Comparison of ENCODE assay signal across 8 mouse cellular contexts in genomic region chr1:75180741-75181140, GRCm38 (mm10). TPM values are rescaled to one million over a fixed set of nuclear protein-coding genes. Genes with fewer than 3 reads are reported as not detected.
A peak's percentile ranks its signal among the peaks of the same experiment; 100 is the strongest.
DNase-seq lines count a peak whose midpoint lies in the region; ATAC-seq and TF ChIP-seq lines count a peak whose summit lies in the region.

No protein-coding gene starts in this region.

- no peak for TF ChIP-seq CTCF in kidney, postnatal 0 days (IDR thresholded peaks at IDR 0.05; ENCODE audit: low read depth)

- no peak for DNase-seq in kidney, postnatal 0 days (ENCODE audit: low spot score)
- DNase-seq in kidney, adult 18-20 months, result no peak
- DNase-seq in forebrain, embryonic 11.5 days (ENCODE audit: low spot score), result no peak
- DNase-seq in right cerebral cortex, postnatal 4 days, result no peak
- no peak for DNase-seq in gastrocnemius, postnatal 36 days
- DNase-seq in kidney, postnatal 14 days, result no peak

- H3K9me3 ChIP-seq in kidney, postnatal 0 days (replicated peaks; ENCODE audit: low read length), result no peaks in the 10 kb centered on the region
- no peaks in the 10 kb centered on the region for H3K9me3 ChIP-seq in forebrain, embryonic 11.5 days (ENCODE audit: control insufficient read depth, low read length)
- no peaks in the 10 kb centered on the region for H3K9me3 ChIP-seq in limb, embryonic 12.5 days
- H3K9me3 ChIP-seq in neural tube, embryonic 13.5 days, result no peaks in the 10 kb centered on the region

- peak overlapping the region; percentile 37; the same call in 1 of the 2 replicates for H3K9ac ChIP-seq in kidney, postnatal 0 days (ENCODE audit: low read depth, low read length)
- peak overlapping the region; percentile 12; the same call in 1 of the 2 replicates for H3K9ac ChIP-seq in forebrain, embryonic 11.5 days (ENCODE audit: low read length)
- H3K9ac ChIP-seq in limb, embryonic 12.5 days (replicated peaks), result no peak overlapping the region; the same call in 1 of the 2 replicates
- H3K9ac ChIP-seq in neural tube, embryonic 13.5 days, result peak overlapping the region; percentile 77; the same call in 1 of the 2 replicates

- peaks cover 33% of the 10 kb centered on the region for H3K36me3 ChIP-seq in kidney, postnatal 0 days (ENCODE audit: insufficient read depth, low read length)
- no peaks in the 10 kb centered on the region; the same call in 1 of the 2 replicates for H3K36me3 ChIP-seq in forebrain, embryonic 11.5 days (ENCODE audit: control insufficient read depth, insufficient read depth, low read length)
- H3K36me3 ChIP-seq in limb, embryonic 12.5 days, result peaks cover 59% of the 10 kb centered on the region
- peaks cover 70% of the 10 kb centered on the region for H3K36me3 ChIP-seq in neural tube, embryonic 13.5 days

- 25% methylated on average over 7 of the region's 7 CpGs for WGBS in kidney, postnatal 0 days
- 35% methylated on average over 7 of the region's 7 CpGs for WGBS in forebrain, embryonic 11.5 days
- WGBS in limb, embryonic 12.5 days, result 34% methylated on average over 7 of the region's 7 CpGs
- WGBS in neural tube, embryonic 13.5 days, result 32% methylated on average over 7 of the region's 7 CpGs

- peak overlapping the region; percentile 31; the same call in 1 of the 2 replicates for H3K27ac ChIP-seq in kidney, postnatal 0 days
- no peak overlapping the region for H3K27ac ChIP-seq in forebrain, embryonic 11.5 days (ENCODE audit: low read depth, low read length)
- no peak overlapping the region for H3K27ac ChIP-seq in limb, embryonic 12.5 days
- H3K27ac ChIP-seq in neural tube, embryonic 13.5 days (replicated peaks), result no peak overlapping the region

- intact Hi-C loops in gastrocnemius, postnatal 36 days (cut with DNase I), result no loop called here

- peak overlapping the region; percentile 53; the same call in 1 of the 2 replicates for H3K4me3 ChIP-seq in kidney, postnatal 0 days (replicated peaks; ENCODE audit: low read depth, low read length)
- peak overlapping the region; percentile 56; the same call in 1 of the 2 replicates for H3K4me3 ChIP-seq in forebrain, embryonic 11.5 days (ENCODE audit: low read depth, low read length)
- peak overlapping the region; percentile 65 for H3K4me3 ChIP-seq in limb, embryonic 12.5 days (replicated peaks)
- peak overlapping the region; percentile 58 for H3K4me3 ChIP-seq in neural tube, embryonic 13.5 days

- no peak; the same call in 1 of the 2 replicates for ATAC-seq in kidney, postnatal 0 days (replicated peaks; ENCODE audit: low FRiP score, low read depth)
- ATAC-seq in forebrain, embryonic 11.5 days (replicated peaks; ENCODE audit: low FRiP score), result no peak
- ATAC-seq in limb, embryonic 12.5 days (ENCODE audit: insufficient number of reproducible peaks, insufficient read depth, low FRiP score, low TSS enrichment, low read depth), result no peak
- ATAC-seq in neural tube, embryonic 13.5 days (ENCODE audit: low read depth), result peak; percentile 21; the same call in 1 of the 2 replicates

- peaks cover 6% of the 10 kb centered on the region for H3K4me1 ChIP-seq in kidney, postnatal 0 days (replicated peaks; ENCODE audit: insufficient read depth, low read length)
- H3K4me1 ChIP-seq in forebrain, embryonic 11.5 days (replicated peaks; ENCODE audit: control insufficient read depth, insufficient read depth, low read length), result peaks cover 8% of the 10 kb centered on the region; the same call in 1 of the 2 replicates
- peaks cover 22% of the 10 kb centered on the region for H3K4me1 ChIP-seq in limb, embryonic 12.5 days (replicated peaks)
- H3K4me1 ChIP-seq in neural tube, embryonic 13.5 days (replicated peaks), result peaks cover 30% of the 10 kb centered on the region

- H3K27me3 ChIP-seq in kidney, postnatal 0 days (ENCODE audit: insufficient read depth, low read length), result no peaks in the 10 kb centered on the region
- no peaks in the 10 kb centered on the region for H3K27me3 ChIP-seq in forebrain, embryonic 11.5 days (ENCODE audit: control insufficient read depth, insufficient read depth, low read length)
- H3K27me3 ChIP-seq in limb, embryonic 12.5 days, result no peaks in the 10 kb centered on the region
- no peaks in the 10 kb centered on the region for H3K27me3 ChIP-seq in neural tube, embryonic 13.5 days

- H3K4me2 ChIP-seq in kidney, postnatal 0 days (ENCODE audit: low read length), result peak overlapping the region; percentile 96; the same call in 1 of the 2 replicates
- H3K4me2 ChIP-seq in forebrain, embryonic 11.5 days (ENCODE audit: low read depth, low read length, severe bottlenecking), result peak overlapping the region; percentile 98
- H3K4me2 ChIP-seq in limb, embryonic 12.5 days, result peak overlapping the region; percentile 99
- H3K4me2 ChIP-seq in neural tube, embryonic 13.5 days, result peak overlapping the region; percentile 100

RNA-seq across cellular contexts. Expression of gene Abcb6, which starts 0.5 kb away (rescaled TPM):
- 34.4 and 36.8 TPM in 2 replicates for polyA plus RNA-seq in kidney, postnatal 0 days (2015; fragmentation: Nextera tagmentation; extraction: Ambion mirVana)
- 27.4 and 30.2 TPM in 2 replicates for polyA plus RNA-seq in forebrain, embryonic 11.5 days (2014; fragmentation: Nextera tagmentation; extraction: Ambion mirVana)
- 36.3 and 41.1 TPM in 2 replicates for polyA plus RNA-seq in limb, embryonic 12.5 days (2016; fragmentation: Nextera tagmentation; extraction: Ambion mirVana)
- 40.3 and 47.8 TPM in 2 replicates for polyA plus RNA-seq in neural tube, embryonic 13.5 days (2015; fragmentation: Nextera tagmentation; extraction: Ambion mirVana)
- 10 to 100 TPM; 21.4 to 21.6 TPM for total RNA-seq in gastrocnemius, postnatal 36 days (2021)

RNA-seq across cellular contexts. Expression of gene Ankzf1, which starts 11.2 kb away (rescaled TPM):
- 19.7 TPM in 2 replicates for polyA plus RNA-seq in kidney, postnatal 0 days (2015; fragmentation: Nextera tagmentation; extraction: Ambion mirVana)
- 18.9 and 19.0 TPM in 2 replicates for polyA plus RNA-seq in forebrain, embryonic 11.5 days (2014; fragmentation: Nextera tagmentation; extraction: Ambion mirVana)
- polyA plus RNA-seq in limb, embryonic 12.5 days (2016; fragmentation: Nextera tagmentation; extraction: Ambion mirVana), result 26.6 and 27.8 TPM in 2 replicates
- 22.2 and 24.4 TPM in 2 replicates for polyA plus RNA-seq in neural tube, embryonic 13.5 days (2015; fragmentation: Nextera tagmentation; extraction: Ambion mirVana)
- 1 to 10 TPM; 3.8 to 4.7 TPM for total RNA-seq in gastrocnemius, postnatal 36 days (2021)

RNA-seq across cellular contexts. Expression of gene Atg9a, which starts 11.3 kb away (rescaled TPM):
- 25.8 and 27.3 TPM in 2 replicates for polyA plus RNA-seq in kidney, postnatal 0 days (2015; fragmentation: Nextera tagmentation; extraction: Ambion mirVana)
- 19.6 and 23.5 TPM in 2 replicates for polyA plus RNA-seq in forebrain, embryonic 11.5 days (2014; fragmentation: Nextera tagmentation; extraction: Ambion mirVana)
- 22.0 and 24.1 TPM in 2 replicates for polyA plus RNA-seq in limb, embryonic 12.5 days (2016; fragmentation: Nextera tagmentation; extraction: Ambion mirVana)
- polyA plus RNA-seq in neural tube, embryonic 13.5 days (2015; fragmentation: Nextera tagmentation; extraction: Ambion mirVana), result 49.4 and 50.8 TPM in 2 replicates
- 100 to 1,000 TPM in 1 of 2 experiments, 10 to 100 TPM in 1; 96.6 to 103 TPM for total RNA-seq in gastrocnemius, postnatal 36 days (2021)

RNA-seq across cellular contexts. Expression of gene Zfand2b, which starts 12.3 kb away (rescaled TPM):
- polyA plus RNA-seq in kidney, postnatal 0 days (2015; fragmentation: Nextera tagmentation; extraction: Ambion mirVana), result 43.2 and 47.7 TPM in 2 replicates
- polyA plus RNA-seq in forebrain, embryonic 11.5 days (2014; fragmentation: Nextera tagmentation; extraction: Ambion mirVana), result 27.9 and 31.7 TPM in 2 replicates
- 34.9 and 37.1 TPM in 2 replicates for polyA plus RNA-seq in limb, embryonic 12.5 days (2016; fragmentation: Nextera tagmentation; extraction: Ambion mirVana)
- polyA plus RNA-seq in neural tube, embryonic 13.5 days (2015; fragmentation: Nextera tagmentation; extraction: Ambion mirVana), result 38.8 and 45.9 TPM in 2 replicates
- total RNA-seq in gastrocnemius, postnatal 36 days (2021), result 10 to 100 TPM; 16.3 to 16.7 TPM

RNA-seq across cellular contexts. Expression of gene Glb1l, which starts 29.9 kb away (rescaled TPM):
- 47.4 and 47.6 TPM in 2 replicates for polyA plus RNA-seq in kidney, postnatal 0 days (2015; fragmentation: Nextera tagmentation; extraction: Ambion mirVana)
- 18.5 and 20.9 TPM in 2 replicates for polyA plus RNA-seq in forebrain, embryonic 11.5 days (2014; fragmentation: Nextera tagmentation; extraction: Ambion mirVana)
- 19.3 and 20.6 TPM in 2 replicates for polyA plus RNA-seq in limb, embryonic 12.5 days (2016; fragmentation: Nextera tagmentation; extraction: Ambion mirVana)
- polyA plus RNA-seq in neural tube, embryonic 13.5 days (2015; fragmentation: Nextera tagmentation; extraction: Ambion mirVana), result 16.6 and 19.7 TPM in 2 replicates
- total RNA-seq in gastrocnemius, postnatal 36 days (2021), result 1 to 10 TPM; 2.3 to 3.0 TPM
